Mouse (Mus musculus) small intestine, adult 2 months (tissue): ENCODE data around the gene Hnrnpul1.

Experiments
- CTCF ChIP-seq: fragments of 200-500 bp; IDR thresholded peaks from 2 replicates; pipeline ENCODE4 v1.5.1; 2012; ENCODE audit warnings: low read depth, mild to moderate bottlenecking, control low read depth, inconsistent platforms, low read length, moderate library complexity, mixed read lengths; ENCODE audit not compliant: insufficient replicate concordance, insufficient read length; ENCODE audit errors: extremely low read depth
- POLR2A ChIP-seq: fragments of 200-500 bp; IDR thresholded peaks from 2 replicates; pipeline ENCODE4 v1.6.1; 2012; ENCODE audit warnings: low read depth, mild to moderate bottlenecking, control low read depth, inconsistent platforms, low read length, moderate library complexity

GRCm38 (mm10) chr7:25702350-25702749 is 52.2 kb downstream of the Hnrnpul1 start:
- TF ChIP-seq CTCF (no peak), POLR2A (no peak)
